Mouse (Mus musculus) heart, postnatal 14 days (tissue): ENCODE measurements around the gene Ctsw. TPM values are rescaled to one million over a fixed set of nuclear protein-coding genes. Genes with fewer than 3 reads are reported as not detected.
A peak's percentile ranks its signal among the peaks of the same experiment; 100 is the strongest.

Experiments used
- DNase-seq, 2 experiments: peaks; one replicate each; pipeline ENCODE4 v3.0.0; 2021 to 2022
- intact Hi-C: fragments of 180-260 bp; cut with DNase I; formaldehyde crosslinking; loops from one replicate; pipeline ENCODE4 v1.15.1; 2025
- total RNA-seq, 2 experiments: library from RNA; stranded (reverse); gene quantifications; 2 replicates each; pipeline ENCODE4 v1.2.3; 2021

Ctsw gene
- total RNA-seq, 2 experiments from 2014 or later: 0.71 TPM; not detected in 1

- no peak for DNase-seq
- intact Hi-C loops: no loop called here
These were observed 23.4 kb downstream of the Ctsw start for GRCm38 (mm10) chr19:5444954-5445353.

GRCm38 (mm10) chr19:5444371-5444908 lies 23.9 kb downstream of the Ctsw start:
- DNase-seq: no peak
- intact Hi-C loops: no loop called here

- intact Hi-C loops: loop anchor here (2.0 kb wide), 1 partner anchor 53 kb away; no protein-coding TSS in a partner anchor
- no peak for DNase-seq
These were observed 34.4 kb downstream of the Ctsw start for GRCm38 (mm10) chr19:5433951-5434350.

- intact Hi-C loops: no loop called here
- peak; percentile 52 to 71 for DNase-seq
These were observed 35.1 kb downstream of the Ctsw start for GRCm38 (mm10) chr19:5432992-5433852.

GRCm38 (mm10) chr19:5431911-5432464 lies 36.3 kb downstream of the Ctsw start:
- intact Hi-C loops: no loop called here
- no peak for DNase-seq

GRCm38 (mm10) chr19:5430408-5430807 lies 37.9 kb downstream of the Ctsw start:
- intact Hi-C loops: no loop called here
- DNase-seq: no peak

GRCm38 (mm10) chr19:5429806-5430205 lies 38.5 kb downstream of the Ctsw start:
- DNase-seq: peak; percentile 58 to 69
- intact Hi-C loops: loop anchor here (2.0 kb wide), 1 partner anchor 63 kb away; the partner anchor contains the start of genes Banf1 and Eif1ad

- no peak for DNase-seq
- intact Hi-C loops: loop anchor here (2.0 kb wide), 1 partner anchor 62 kb away; the partner anchor contains the start of genes Banf1 and Eif1ad
These were observed 39.1 kb downstream of the Ctsw start for GRCm38 (mm10) chr19:5429219-5429618.

- DNase-seq: peak in 1 of 2 experiments; percentile 57
- intact Hi-C loops: loop anchor here (2.0 kb wide), 1 partner anchor 61 kb away; the partner anchor contains the start of genes Banf1 and Eif1ad
These were observed 40.2 kb downstream of the Ctsw start for GRCm38 (mm10) chr19:5428083-5428482.

GRCm38 (mm10) chr19:5426640-5427290 lies 41.5 kb downstream of the Ctsw start:
- DNase-seq: no peak
- intact Hi-C loops: no loop called here

- no peak for DNase-seq
- intact Hi-C loops: loop anchor here (2.0 kb wide), 1 partner anchor 37 kb away; the partner anchor contains the start of gene Sart1
These were observed 42.3 kb downstream of the Ctsw start for GRCm38 (mm10) chr19:5425906-5426565.

- intact Hi-C loops: loop anchor here (2.0 kb wide), 1 partner anchor 36 kb away; the partner anchor contains the start of gene Sart1
- peak; percentile 95 to 96 for DNase-seq
These were observed 43.2 kb downstream of the Ctsw start, which contains the start of the genes Drap1 and AI837181 for GRCm38 (mm10) chr19:5424782-5425741. Gene Drap1, minus strand, starts transcription at chr19:5424979. Gene AI837181, plus strand, starts transcription at chr19:5425144.

- peak; percentile 73 to 80 for DNase-seq
- intact Hi-C loops: loop anchor here (2.0 kb wide), 1 partner anchor 35 kb away; the partner anchor contains the start of gene Sart1
These were observed 44.1 kb downstream of the Ctsw start for GRCm38 (mm10) chr19:5424092-5424781.

- intact Hi-C loops: no loop called here
- DNase-seq: no peak
These were observed 44.7 kb downstream of the Ctsw start for GRCm38 (mm10) chr19:5423561-5423960.

- no peak for DNase-seq
- intact Hi-C loops: no loop called here
These were observed 45.3 kb downstream of the Ctsw start for GRCm38 (mm10) chr19:5422895-5423443.

GRCm38 (mm10) chr19:5422267-5422666 lies 46.0 kb downstream of the Ctsw start:
- intact Hi-C loops: no loop called here
- DNase-seq: no peak

GRCm38 (mm10) chr19:5421784-5422183 lies 46.5 kb downstream of the Ctsw start:
- no peak for DNase-seq
- intact Hi-C loops: no loop called here

- intact Hi-C loops: no loop called here
These were observed 47.7 kb downstream of the Ctsw start for GRCm38 (mm10) chr19:5420579-5420978.

More at GRCm38 (mm10) chr19:5420579-5420978, 47.7 kb downstream of the Ctsw start:
- no peak for DNase-seq
